Mouse (Mus musculus): ENCODE data around the gene Cd80. TPM values are rescaled to one million over a fixed set of nuclear protein-coding genes. Genes with fewer than 3 reads are reported as not detected.

Gene Cd80
- polyA plus RNA-seq, 1 experiment: 0.17 TPM

GRCm38 (mm10) chr16:38506041-38506634, 50.8 kb downstream of the Cd80 start:
- no peak overlapping the region for H3K4me3 ChIP-seq (replicated peaks)
- no peaks in the 10 kb centered on the region for H3K9me3 ChIP-seq
- H3K36me3 ChIP-seq (replicated peaks; ENCODE audit: low read length): peaks cover 80% of the 10 kb centered on the region
- no peaks in the 10 kb centered on the region for H3K27me3 ChIP-seq (replicated peaks)
- TF ChIP-seq FLI1 (IDR thresholded peaks at IDR 0.05; ENCODE audit: low read length): no peak
- no peak for TF ChIP-seq GATA1 (IDR thresholded peaks at IDR 0.05; ENCODE audit: borderline replicate concordance, low read length)
- peaks cover 5% of the 10 kb centered on the region for H3K4me1 ChIP-seq

- Histone ChIP-seq H3K4me3 (replicated peaks) (no peak overlapping the region), H3K4me1 (peaks cover 4% of the 10 kb centered on the region), H3K9me3 (no peaks in the 10 kb centered on the region), H3K27me3 (replicated peaks) (no peaks in the 10 kb centered on the region), H3K36me3 (replicated peaks; ENCODE audit: low read length) (peaks cover 81% of the 10 kb centered on the region)
- TF ChIP-seq GATA1 (IDR thresholded peaks at IDR 0.05; ENCODE audit: borderline replicate concordance, low read length): no peak
- TF ChIP-seq FLI1 (IDR thresholded peaks at IDR 0.05; ENCODE audit: low read length): no peak
Measured at GRCm38 (mm10) chr16:38510846-38511245, 55.5 kb downstream of the Cd80 start.

GRCm38 (mm10) chr16:38519140-38519539, 63.8 kb downstream of the Cd80 start:
- TF ChIP-seq FLI1 (IDR thresholded peaks at IDR 0.05; ENCODE audit: low read length) (no peak), GATA1 (IDR thresholded peaks at IDR 0.05; ENCODE audit: borderline replicate concordance, low read length) (no peak)
- Histone ChIP-seq H3K27me3 (replicated peaks) (no peaks in the 10 kb centered on the region), H3K36me3 (replicated peaks; ENCODE audit: low read length) (peaks cover 44% of the 10 kb centered on the region), H3K4me1 (peaks cover 18% of the 10 kb centered on the region), H3K4me3 (replicated peaks) (no peak overlapping the region), H3K9me3 (no peaks in the 10 kb centered on the region)

- peaks cover 48% of the 10 kb centered on the region for H3K36me3 ChIP-seq (replicated peaks; ENCODE audit: low read length)
Measured at GRCm38 (mm10) chr16:38521211-38521987, 66.0 kb downstream of the Cd80 start.

GRCm38 (mm10) chr16:38522129-38523084, 67.0 kb downstream of the Cd80 start, which contains the start of gene Timmdc1:
Gene Timmdc1 (minus strand): TSS chr16:38522663.
- Histone ChIP-seq H3K36me3 (replicated peaks; ENCODE audit: low read length) (peaks cover 48% of the 10 kb centered on the region), H3K4me1 (peaks cover 18% of the 10 kb centered on the region), H3K9me3 (no peaks in the 10 kb centered on the region), H3K27me3 (replicated peaks) (no peaks in the 10 kb centered on the region), H3K4me3 (replicated peaks) (peak within 1 kb of the TSS; percentile 98)
- no peak for TF ChIP-seq GATA1 (IDR thresholded peaks at IDR 0.05; ENCODE audit: borderline replicate concordance, low read length)
- TF ChIP-seq FLI1 (IDR thresholded peaks at IDR 0.05; ENCODE audit: low read length): peak; percentile 98

More at GRCm38 (mm10) chr16:38521211-38521987, 66.0 kb downstream of the Cd80 start:
- TF ChIP-seq FLI1 (IDR thresholded peaks at IDR 0.05; ENCODE audit: low read length) (no peak), GATA1 (IDR thresholded peaks at IDR 0.05; ENCODE audit: borderline replicate concordance, low read length) (no peak)
- Histone ChIP-seq H3K4me3 (replicated peaks) (peak overlapping the region; percentile 98), H3K4me1 (peaks cover 18% of the 10 kb centered on the region), H3K27me3 (replicated peaks) (no peaks in the 10 kb centered on the region), H3K9me3 (no peaks in the 10 kb centered on the region)

GRCm38 (mm10) chr16:38526264-38526663, 70.9 kb downstream of the Cd80 start:
- Histone ChIP-seq H3K4me3 (replicated peaks) (no peak overlapping the region), H3K27me3 (replicated peaks) (no peaks in the 10 kb centered on the region), H3K36me3 (replicated peaks; ENCODE audit: low read length) (peaks cover 65% of the 10 kb centered on the region), H3K4me1 (peaks cover 12% of the 10 kb centered on the region), H3K9me3 (no peaks in the 10 kb centered on the region)
- no peak for TF ChIP-seq FLI1 (IDR thresholded peaks at IDR 0.05; ENCODE audit: low read length)
- no peak for TF ChIP-seq GATA1 (IDR thresholded peaks at IDR 0.05; ENCODE audit: borderline replicate concordance, low read length)

- Histone ChIP-seq H3K4me3 (replicated peaks) (no peak overlapping the region), H3K36me3 (replicated peaks; ENCODE audit: low read length) (peaks cover 93% of the 10 kb centered on the region), H3K9me3 (no peaks in the 10 kb centered on the region), H3K4me1 (peaks cover 4% of the 10 kb centered on the region; the same call in 1 of the 2 replicates), H3K27me3 (replicated peaks) (no peaks in the 10 kb centered on the region)
- TF ChIP-seq FLI1 (IDR thresholded peaks at IDR 0.05; ENCODE audit: low read length) (no peak), GATA1 (IDR thresholded peaks at IDR 0.05; ENCODE audit: borderline replicate concordance, low read length) (no peak)
Measured at GRCm38 (mm10) chr16:38536544-38537146, 81.3 kb downstream of the Cd80 start.

GRCm38 (mm10) chr16:38538716-38539380, 83.5 kb downstream of the Cd80 start:
- no peaks in the 10 kb centered on the region for H3K9me3 ChIP-seq
- peaks cover 93% of the 10 kb centered on the region for H3K36me3 ChIP-seq (replicated peaks; ENCODE audit: low read length)
- no peak overlapping the region for H3K4me3 ChIP-seq (replicated peaks)
- TF ChIP-seq FLI1 (IDR thresholded peaks at IDR 0.05; ENCODE audit: low read length) (no peak), GATA1 (IDR thresholded peaks at IDR 0.05; ENCODE audit: borderline replicate concordance, low read length) (no peak)
- no peaks in the 10 kb centered on the region for H3K27me3 ChIP-seq (replicated peaks)
- peaks cover 6% of the 10 kb centered on the region; the same call in 1 of the 2 replicates for H3K4me1 ChIP-seq

Other genes with a start within 250 kb of the Cd80 start
- gene Nr1i2, start 160.7 kb upstream of the Cd80 start, polyA plus RNA-seq (2012; ENCODE audit: insufficient read depth, low replicate concordance): not detected in 2 replicates
- gene Maats1, start 113.4 kb upstream of the Cd80 start, polyA plus RNA-seq (2012; ENCODE audit: insufficient read depth, low replicate concordance): not detected in 2 replicates
- 25.9 and 292 TPM in 2 replicates for gene Cox17, start 108.6 kb upstream of the Cd80 start, polyA plus RNA-seq (2012; ENCODE audit: insufficient read depth, low replicate concordance)
- gene Gm21987, start 108.5 kb upstream of the Cd80 start, polyA plus RNA-seq (2012; ENCODE audit: insufficient read depth, low replicate concordance): 272 and 1,896 TPM in 2 replicates
- 2.8 and 5.0 TPM in 2 replicates for gene Popdc2, start 93.4 kb upstream of the Cd80 start, polyA plus RNA-seq (2012; ENCODE audit: insufficient read depth, low replicate concordance)
- not detected in 2 replicates for gene Pla1a, start 22.4 kb upstream of the Cd80 start, polyA plus RNA-seq (2012; ENCODE audit: insufficient read depth, low replicate concordance)
- gene Adprh, start 2.9 kb upstream of the Cd80 start, polyA plus RNA-seq (2012; ENCODE audit: insufficient read depth, low replicate concordance): 423 and 659 TPM in 2 replicates
- 26.4 and 39.4 TPM in 2 replicates for gene Timmdc1, start 67.1 kb downstream of the Cd80 start, polyA plus RNA-seq (2012; ENCODE audit: insufficient read depth, low replicate concordance)
- gene Poglut1, start 94.7 kb downstream of the Cd80 start, polyA plus RNA-seq (2012; ENCODE audit: insufficient read depth, low replicate concordance): 2.2 and 3.7 TPM in 2 replicates
- 6.5 and 10.3 TPM in 2 replicates for gene Tmem39a, start 103.1 kb downstream of the Cd80 start, polyA plus RNA-seq (2012; ENCODE audit: insufficient read depth, low replicate concordance)